Comparison of ENCODE assay signal across 8 mouse cellular contexts in genomic region chr2:4593433-4593832, GRCm38 (mm10). TPM values are rescaled to one million over a fixed set of nuclear protein-coding genes. Genes with fewer than 3 reads are reported as not detected.
A peak's percentile ranks its signal among the peaks of the same experiment; 100 is the strongest.
DNase-seq lines count a peak whose midpoint lies in the region; ATAC-seq lines count a peak whose summit lies in the region.

No protein-coding gene starts in this region.

- ATAC-seq in cerebellum, adult (ENCODE audit: insufficient number of reproducible peaks, low FRiP score, low TSS enrichment): no peak
- ATAC-seq in forebrain, embryonic 15.5 days (replicated peaks): peak; percentile 45; the same call in 1 of the 2 replicates
- peak; percentile 74 for ATAC-seq in limb, embryonic 15.5 days (ENCODE audit: insufficient number of reproducible peaks, low FRiP score, low TSS enrichment, low read depth)
- 0 out of 2 replicates have a peak, but pooled peaks have one; percentile 43 for ATAC-seq in neural tube, embryonic 12.5 days (ENCODE audit: low FRiP score, low read depth)

- 25% methylated on average over 9 of the region's 9 CpGs for WGBS in forebrain, embryonic 15.5 days
- 29% methylated on average over 9 of the region's 9 CpGs for WGBS in limb, embryonic 15.5 days
- 40% methylated on average over 9 of the region's 9 CpGs for WGBS in neural tube, embryonic 12.5 days

- H3K36me3 ChIP-seq in forebrain, embryonic 15.5 days: peaks cover 66% of the 10 kb centered on the region
- peaks cover 76% of the 10 kb centered on the region for H3K36me3 ChIP-seq in limb, embryonic 15.5 days
- H3K36me3 ChIP-seq in neural tube, embryonic 12.5 days: peaks cover 90% of the 10 kb centered on the region

- no peak overlapping the region for H3K4me2 ChIP-seq in forebrain, embryonic 15.5 days (replicated peaks)
- no peak overlapping the region for H3K4me2 ChIP-seq in limb, embryonic 15.5 days
- H3K4me2 ChIP-seq in neural tube, embryonic 12.5 days (replicated peaks): no peak overlapping the region

- no peaks in the 10 kb centered on the region for H3K9me3 ChIP-seq in forebrain, embryonic 15.5 days
- no peaks in the 10 kb centered on the region for H3K9me3 ChIP-seq in limb, embryonic 15.5 days
- H3K9me3 ChIP-seq in neural tube, embryonic 12.5 days: no peaks in the 10 kb centered on the region

- H3K4me1 ChIP-seq in forebrain, embryonic 15.5 days: 0 out of 2 replicates have a peak, but pooled peaks cover 6% of the 10 kb centered on the region
- H3K4me1 ChIP-seq in limb, embryonic 15.5 days: peaks cover 14% of the 10 kb centered on the region
- H3K4me1 ChIP-seq in neural tube, embryonic 12.5 days: no peaks in the 10 kb centered on the region

- H3K27me3 ChIP-seq in forebrain, embryonic 15.5 days: no peaks in the 10 kb centered on the region
- H3K27me3 ChIP-seq in limb, embryonic 15.5 days: no peaks in the 10 kb centered on the region
- H3K27me3 ChIP-seq in neural tube, embryonic 12.5 days (replicated peaks): no peaks in the 10 kb centered on the region

- peak; percentile 14 for DNase-seq in cerebellum, adult 9-10 months
- DNase-seq in adrenal gland, postnatal 10 days: peak; percentile 64
- peak; percentile 83 for DNase-seq in heart, postnatal 4 days
- no peak for DNase-seq in layer of hippocampus, adult 9-10 months (ENCODE audit: low spot score)

- H3K4me3 ChIP-seq in forebrain, embryonic 15.5 days: no peak overlapping the region
- H3K4me3 ChIP-seq in limb, embryonic 15.5 days: no peak overlapping the region
- H3K4me3 ChIP-seq in neural tube, embryonic 12.5 days: no peak overlapping the region

- no peak overlapping the region for H3K9ac ChIP-seq in forebrain, embryonic 15.5 days (replicated peaks)
- no peak overlapping the region for H3K9ac ChIP-seq in limb, embryonic 15.5 days
- H3K9ac ChIP-seq in neural tube, embryonic 12.5 days: no peak overlapping the region

- no peak overlapping the region for H3K27ac ChIP-seq in forebrain, embryonic 15.5 days (replicated peaks)
- peak overlapping the region; percentile 22; the same call in 1 of the 2 replicates for H3K27ac ChIP-seq in limb, embryonic 15.5 days
- H3K27ac ChIP-seq in neural tube, embryonic 12.5 days: no peak overlapping the region

RNA-seq across cellular contexts. Expression of gene Prpf18, which starts 58.5 kb away (rescaled TPM):
- total RNA-seq in adrenal gland, postnatal 10 days (2021): 10 to 100 TPM; 34.6 to 40.0 TPM
- polyA plus RNA-seq in forebrain, embryonic 15.5 days (2015; fragmentation: Nextera tagmentation; extraction: Ambion mirVana): 55.2 and 58.4 TPM in 2 replicates
- total RNA-seq in heart, postnatal 4 days (2021): 10 to 100 TPM; 29.5 to 35.2 TPM
- 34.1 and 35.1 TPM in 2 replicates for polyA plus RNA-seq in limb, embryonic 15.5 days (2015; fragmentation: Nextera tagmentation; extraction: Ambion mirVana)
- polyA plus RNA-seq in neural tube, embryonic 12.5 days (2016; fragmentation: Nextera tagmentation; extraction: Ambion mirVana): 53.7 and 54.1 TPM in 2 replicates
